Mouse (Mus musculus) forebrain, embryonic 15.5 days (tissue): ENCODE results near the gene Nhsl2. TPM values are rescaled to one million over a fixed set of nuclear protein-coding genes. Genes with fewer than 3 reads are reported as not detected.

Source experiments
- ATAC-seq: fragments of 200-750 bp; cut with Nextera tagmentation; replicated peaks from 2 replicates; pipeline ENCODE4 v1.8.0; 2017; ENCODE audit warnings: mild to moderate bottlenecking, moderate TSS enrichment, moderate library complexity
- H3K27ac ChIP-seq: fragments of 300-500 bp; sonication (generic); replicated peaks from 2 replicates; pipeline ENCODE4 v1.5.1; 2015; ENCODE audit warnings: mild to moderate bottlenecking, inconsistent platforms
- H3K27me3 ChIP-seq: fragments of 300-500 bp; sonication (generic); 2 replicates; pipeline ENCODE4 v1.6.1; 2015; ENCODE audit warnings: inconsistent platforms
- H3K36me3 ChIP-seq: fragments of 300-500 bp; sonication (generic); 2 replicates; pipeline ENCODE4 v1.6.1; 2015; ENCODE audit warnings: mild to moderate bottlenecking, inconsistent platforms
- H3K4me1 ChIP-seq: fragments of 300-500 bp; sonication (generic); 2 replicates; pipeline ENCODE4 v1.6.1; 2015; ENCODE audit warnings: inconsistent platforms
- H3K4me2 ChIP-seq: fragments of 300-500 bp; sonication (generic); replicated peaks from 2 replicates; pipeline ENCODE4 v1.6.1; 2015; ENCODE audit warnings: mild to moderate bottlenecking, inconsistent platforms
- H3K4me3 ChIP-seq: fragments of 300-500 bp; sonication (generic); 2 replicates; pipeline ENCODE4 v1.5.1; 2015; ENCODE audit warnings: mild to moderate bottlenecking, inconsistent platforms
- H3K9ac ChIP-seq: fragments of 300-500 bp; sonication (generic); replicated peaks from 2 replicates; pipeline ENCODE4 v1.6.1; 2015; ENCODE audit warnings: mild to moderate bottlenecking, inconsistent platforms
- H3K9me3 ChIP-seq: fragments of 300-500 bp; sonication (generic); 2 replicates; pipeline ENCODE4 v1.6.1; 2016; ENCODE audit warnings: inconsistent platforms
- WGBS: fragments of 180-500 bp; shearing (Covaris S2); methylation state at CpG from one replicate; pipeline ENCODE4 v1.1.7; 2015; ENCODE audit warnings: mixed read lengths; 5-methylcytosine and 5-hydroxymethylcytosine counted together
- polyA plus RNA-seq: library from polyadenylated mRNA; unstranded; fragments of >200 nt; fragmentation: Nextera tagmentation; extraction: Ambion mirVana; gene quantifications from 2 replicates; pipeline ENCODE4 v1.2.1, GENCODE M21; 2015

Nhsl2 gene
- polyA plus RNA-seq, 1 experiment from 2014 or later = 5.1 TPM

GRCm38 (mm10) chrX:101874901-101875300, 25.7 kb downstream of the Nhsl2 start:
- H3K36me3 ChIP-seq = no peaks in the 10 kb centered on the region
- no peak overlapping the region for H3K4me2 ChIP-seq
- no peak overlapping the region for H3K9ac ChIP-seq
- no peaks in the 10 kb centered on the region for H3K9me3 ChIP-seq
- WGBS = 70% methylated on average over 2 of the region's 2 CpGs
- no peak overlapping the region for H3K4me3 ChIP-seq
- no peaks in the 10 kb centered on the region for H3K4me1 ChIP-seq
- ATAC-seq = no peak
- no peak overlapping the region for H3K27ac ChIP-seq
- no peaks in the 10 kb centered on the region for H3K27me3 ChIP-seq

- H3K4me2 ChIP-seq = no peak overlapping the region
- H3K4me1 ChIP-seq = no peaks in the 10 kb centered on the region
- H3K9ac ChIP-seq = no peak overlapping the region
- no peak for ATAC-seq
- no peak overlapping the region for H3K4me3 ChIP-seq
- 79% methylated on average over 2 of the region's 2 CpGs for WGBS
- 0 out of 2 replicates have a peak, but pooled peaks cover 2% of the 10 kb centered on the region for H3K27me3 ChIP-seq
- H3K9me3 ChIP-seq = no peaks in the 10 kb centered on the region
- H3K36me3 ChIP-seq = no peaks in the 10 kb centered on the region
- no peak overlapping the region for H3K27ac ChIP-seq
Measured at GRCm38 (mm10) chrX:101876136-101876535, 27.0 kb downstream of the Nhsl2 start.

- H3K4me3 ChIP-seq = no peak overlapping the region
- ATAC-seq = no peak
- no peaks in the 10 kb centered on the region for H3K9me3 ChIP-seq
- no peak overlapping the region for H3K4me2 ChIP-seq
- 87% methylated on average over 4 of the region's 4 CpGs for WGBS
- no peaks in the 10 kb centered on the region for H3K4me1 ChIP-seq
- no peak overlapping the region for H3K9ac ChIP-seq
- no peaks in the 10 kb centered on the region for H3K36me3 ChIP-seq
- H3K27ac ChIP-seq = no peak overlapping the region
- 0 out of 2 replicates have a peak, but pooled peaks cover 4% of the 10 kb centered on the region for H3K27me3 ChIP-seq
Measured at GRCm38 (mm10) chrX:101877840-101878239, 28.7 kb downstream of the Nhsl2 start.

GRCm38 (mm10) chrX:101878546-101878945, 29.4 kb downstream of the Nhsl2 start:
- Histone ChIP-seq H3K4me2 (no peak overlapping the region), H3K27ac (no peak overlapping the region), H3K9ac (no peak overlapping the region), H3K27me3 (0 out of 2 replicates have a peak, but pooled peaks cover 4% of the 10 kb centered on the region), H3K4me3 (no peak overlapping the region), H3K36me3 (no peaks in the 10 kb centered on the region), H3K9me3 (no peaks in the 10 kb centered on the region), H3K4me1 (no peaks in the 10 kb centered on the region)
- no peak for ATAC-seq
- 85% methylated on average over 4 of the region's 4 CpGs for WGBS

GRCm38 (mm10) chrX:101882141-101882751, 33.1 kb downstream of the Nhsl2 start:
- no peak for ATAC-seq
- 60% methylated on average over 3 of the region's 3 CpGs for WGBS
- Histone ChIP-seq H3K27ac (no peak overlapping the region), H3K36me3 (no peaks in the 10 kb centered on the region), H3K27me3 (0 out of 2 replicates have a peak, but pooled peaks cover 4% of the 10 kb centered on the region), H3K4me3 (no peak overlapping the region), H3K9me3 (no peaks in the 10 kb centered on the region), H3K4me2 (no peak overlapping the region), H3K4me1 (no peaks in the 10 kb centered on the region), H3K9ac (no peak overlapping the region)

GRCm38 (mm10) chrX:101889384-101889783, 40.2 kb downstream of the Nhsl2 start:
- no peak overlapping the region for H3K9ac ChIP-seq
- H3K27me3 ChIP-seq = no peaks in the 10 kb centered on the region
- H3K9me3 ChIP-seq = no peaks in the 10 kb centered on the region
- H3K27ac ChIP-seq = no peak overlapping the region
- ATAC-seq = no peak
- no peaks in the 10 kb centered on the region for H3K4me1 ChIP-seq
- 52% methylated on average over 4 of the region's 4 CpGs for WGBS
- H3K4me2 ChIP-seq = no peak overlapping the region
- H3K36me3 ChIP-seq = no peaks in the 10 kb centered on the region
- H3K4me3 ChIP-seq = no peak overlapping the region

GRCm38 (mm10) chrX:101889813-101890469, 40.8 kb downstream of the Nhsl2 start:
- H3K4me1 ChIP-seq = no peaks in the 10 kb centered on the region
- no peak for ATAC-seq
- H3K27me3 ChIP-seq = no peaks in the 10 kb centered on the region
- H3K9ac ChIP-seq = no peak overlapping the region
- 85% methylated on average over 4 of the region's 4 CpGs for WGBS
- H3K36me3 ChIP-seq = no peaks in the 10 kb centered on the region
- no peaks in the 10 kb centered on the region for H3K9me3 ChIP-seq
- H3K4me3 ChIP-seq = no peak overlapping the region
- no peak overlapping the region for H3K27ac ChIP-seq
- H3K4me2 ChIP-seq = no peak overlapping the region

GRCm38 (mm10) chrX:101893796-101894195, 44.6 kb downstream of the Nhsl2 start:
- Histone ChIP-seq H3K4me2 (no peak overlapping the region), H3K4me3 (no peak overlapping the region), H3K27ac (no peak overlapping the region), H3K4me1 (no peaks in the 10 kb centered on the region), H3K27me3 (no peaks in the 10 kb centered on the region), H3K9me3 (no peaks in the 10 kb centered on the region), H3K9ac (no peak overlapping the region), H3K36me3 (no peaks in the 10 kb centered on the region)
- WGBS = 88% methylated on average over 7 of the region's 7 CpGs
- ATAC-seq = no peak

- H3K4me2 ChIP-seq = no peak overlapping the region
- ATAC-seq = no peak
- H3K27me3 ChIP-seq = no peaks in the 10 kb centered on the region
- 51% methylated on average over 4 of the region's 4 CpGs for WGBS
- no peak overlapping the region for H3K27ac ChIP-seq
- no peak overlapping the region for H3K4me3 ChIP-seq
- H3K36me3 ChIP-seq = no peaks in the 10 kb centered on the region
- H3K9ac ChIP-seq = no peak overlapping the region
- H3K4me1 ChIP-seq = no peaks in the 10 kb centered on the region
- H3K9me3 ChIP-seq = no peaks in the 10 kb centered on the region
Measured at GRCm38 (mm10) chrX:101898341-101898740, 49.2 kb downstream of the Nhsl2 start.

GRCm38 (mm10) chrX:101901806-101902490, 52.8 kb downstream of the Nhsl2 start:
- H3K4me3 ChIP-seq = no peak overlapping the region
- 79% methylated on average over 7 of the region's 7 CpGs for WGBS
- no peak overlapping the region for H3K9ac ChIP-seq
- H3K27me3 ChIP-seq = no peaks in the 10 kb centered on the region
- H3K9me3 ChIP-seq = no peaks in the 10 kb centered on the region
- no peak overlapping the region for H3K4me2 ChIP-seq
- no peaks in the 10 kb centered on the region for H3K36me3 ChIP-seq
- no peak for ATAC-seq
- H3K4me1 ChIP-seq = no peaks in the 10 kb centered on the region
- H3K27ac ChIP-seq = no peak overlapping the region

GRCm38 (mm10) chrX:101902597-101902996, 53.4 kb downstream of the Nhsl2 start:
- no peak overlapping the region for H3K27ac ChIP-seq
- H3K4me2 ChIP-seq = no peak overlapping the region
- H3K4me3 ChIP-seq = no peak overlapping the region
- WGBS = 84% methylated on average over 4 of the region's 4 CpGs
- H3K9ac ChIP-seq = no peak overlapping the region
- no peak for ATAC-seq
- no peaks in the 10 kb centered on the region for H3K36me3 ChIP-seq
- H3K4me1 ChIP-seq = no peaks in the 10 kb centered on the region
- no peaks in the 10 kb centered on the region for H3K27me3 ChIP-seq
- no peaks in the 10 kb centered on the region for H3K9me3 ChIP-seq

- no peaks in the 10 kb centered on the region for H3K36me3 ChIP-seq
- no peaks in the 10 kb centered on the region for H3K9me3 ChIP-seq
- H3K9ac ChIP-seq = no peak overlapping the region
- no peak overlapping the region for H3K4me2 ChIP-seq
- no peak overlapping the region for H3K27ac ChIP-seq
- no peak overlapping the region for H3K4me3 ChIP-seq
- H3K27me3 ChIP-seq = no peaks in the 10 kb centered on the region
- no peak for ATAC-seq
- no peaks in the 10 kb centered on the region for H3K4me1 ChIP-seq
- 72% methylated on average over 5 of the region's 5 CpGs for WGBS
Measured at GRCm38 (mm10) chrX:101907301-101907700, 58.1 kb downstream of the Nhsl2 start.
